Mouse (Mus musculus) left cerebral cortex, postnatal 14 days (tissue): Measurements from ENCODE around the gene Dpp3. TPM values are rescaled to one million over a fixed set of nuclear protein-coding genes. Genes with fewer than 3 reads are reported as not detected.
A peak's percentile ranks its signal among the peaks of the same experiment; 100 is the strongest.
"Not testable (repeated sequence)": the region's sequence is repeated elsewhere in the genome, so short reads cannot be mapped to it uniquely, and the experiment has no call there.

Experiments used
- DNase-seq, 2 experiments: peaks; one replicate each; pipeline ENCODE4 v3.0.0; 2021 to 2022; ENCODE audit warnings: low spot score in 2 of 2, mixed read lengths in 1 of 2
- intact Hi-C: fragments of 180-260 bp; cut with DNase I; formaldehyde crosslinking; loops from one replicate; pipeline ENCODE4 v1.15.1; 2025
- total RNA-seq, 2 experiments: library from RNA; stranded (reverse); gene quantifications; 2 replicates each; pipeline ENCODE4 v1.2.3; 2021

Gene Dpp3
- total RNA-seq, 2 experiments from 2014 or later = 56.2 to 60.4 TPM

DNA sequence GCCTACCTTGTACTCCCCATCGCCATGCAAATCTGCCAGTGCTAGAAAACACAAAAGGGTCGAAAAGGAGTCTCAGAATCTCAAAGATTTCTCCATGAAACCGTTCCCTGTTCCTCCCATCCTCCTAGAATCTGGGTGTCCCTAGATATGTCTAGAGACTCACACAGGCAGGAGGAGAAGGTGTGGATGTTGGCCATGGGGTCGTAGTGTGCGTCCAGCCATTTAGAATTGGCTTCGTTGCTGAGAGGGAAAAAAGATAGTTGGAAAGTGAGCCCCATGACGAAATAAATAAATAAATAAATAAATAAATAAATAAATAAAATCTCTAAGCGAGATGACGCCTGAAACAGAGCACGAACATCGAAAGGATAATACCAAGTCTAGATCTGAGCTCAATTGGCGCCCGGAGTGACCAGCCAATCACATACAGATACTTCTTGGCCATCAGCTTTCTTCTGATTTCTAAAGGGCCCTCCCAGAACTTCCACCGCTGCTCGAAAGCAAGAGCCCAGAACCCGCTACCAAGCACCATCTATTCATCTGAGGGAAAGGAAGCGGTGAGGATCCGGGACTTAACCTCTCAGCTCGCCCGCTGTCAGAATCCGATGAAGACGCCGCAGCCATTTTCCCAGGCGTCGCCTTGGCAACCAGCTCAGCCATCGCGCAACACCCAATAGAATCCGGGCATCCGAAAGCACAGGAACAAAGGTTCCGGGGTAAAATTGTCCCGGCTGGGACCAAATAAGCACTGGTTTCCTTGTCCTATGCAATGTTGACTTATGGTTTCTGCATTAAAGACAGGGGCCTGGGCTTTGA, 21.9 kb downstream of the Dpp3 start, which contains the start of gene Bbs1:
Gene Bbs1 (minus strand): TSS at position 650 of the 816 bp plus-strand sequence.
- intact Hi-C loops = loop anchor here (10.0 kb wide), 1 partner anchor 281 kb away; the partner anchor contains the start of gene Rce1
- peak; percentile 84 to 88 for DNase-seq

DNA sequence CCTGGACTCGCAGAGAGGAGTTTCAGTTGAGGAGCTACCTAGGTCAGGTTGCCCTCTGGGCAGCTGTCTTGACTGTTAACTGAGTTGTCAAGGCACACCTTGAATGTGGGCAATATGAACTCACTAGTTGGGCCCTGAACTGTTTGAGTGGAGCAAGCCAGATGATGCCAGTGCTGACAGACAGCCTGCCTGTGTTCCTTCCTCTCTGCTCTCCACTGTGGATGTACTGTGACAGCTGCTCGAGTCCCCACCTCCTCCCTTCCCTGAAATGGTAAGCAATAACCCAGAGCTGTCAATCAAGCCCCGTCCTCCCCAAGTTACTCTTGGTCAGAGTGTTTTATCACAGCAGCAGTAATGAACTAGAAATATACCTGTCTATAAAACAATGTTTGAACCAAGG, 28.2 kb downstream of the Dpp3 start:
- intact Hi-C loops = loop anchor here (10.0 kb wide), 1 partner anchor 275 kb away; the partner anchor contains the start of gene Rce1
- no peak for DNase-seq

DNA sequence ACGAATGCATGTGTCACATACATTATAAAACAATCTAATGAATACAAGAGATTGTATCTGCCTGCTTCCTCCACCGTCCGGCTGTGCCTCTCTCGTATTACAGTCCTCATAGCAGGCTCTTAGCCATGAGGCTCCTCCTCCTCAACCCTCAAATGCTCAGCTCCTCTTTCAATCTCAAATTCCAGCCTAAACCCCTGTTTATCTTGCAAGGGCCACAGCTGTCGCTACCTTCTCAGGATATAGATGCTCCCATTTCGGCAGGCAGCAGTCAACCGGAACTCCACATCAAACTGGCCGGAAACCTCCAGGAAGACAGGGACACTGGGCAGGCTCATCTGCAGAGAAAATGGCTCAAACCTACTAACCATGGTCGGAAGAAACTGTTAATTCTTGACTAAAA, 29.1 kb downstream of the Dpp3 start:
- intact Hi-C loops = no loop called here
- DNase-seq = no peak

DNA sequence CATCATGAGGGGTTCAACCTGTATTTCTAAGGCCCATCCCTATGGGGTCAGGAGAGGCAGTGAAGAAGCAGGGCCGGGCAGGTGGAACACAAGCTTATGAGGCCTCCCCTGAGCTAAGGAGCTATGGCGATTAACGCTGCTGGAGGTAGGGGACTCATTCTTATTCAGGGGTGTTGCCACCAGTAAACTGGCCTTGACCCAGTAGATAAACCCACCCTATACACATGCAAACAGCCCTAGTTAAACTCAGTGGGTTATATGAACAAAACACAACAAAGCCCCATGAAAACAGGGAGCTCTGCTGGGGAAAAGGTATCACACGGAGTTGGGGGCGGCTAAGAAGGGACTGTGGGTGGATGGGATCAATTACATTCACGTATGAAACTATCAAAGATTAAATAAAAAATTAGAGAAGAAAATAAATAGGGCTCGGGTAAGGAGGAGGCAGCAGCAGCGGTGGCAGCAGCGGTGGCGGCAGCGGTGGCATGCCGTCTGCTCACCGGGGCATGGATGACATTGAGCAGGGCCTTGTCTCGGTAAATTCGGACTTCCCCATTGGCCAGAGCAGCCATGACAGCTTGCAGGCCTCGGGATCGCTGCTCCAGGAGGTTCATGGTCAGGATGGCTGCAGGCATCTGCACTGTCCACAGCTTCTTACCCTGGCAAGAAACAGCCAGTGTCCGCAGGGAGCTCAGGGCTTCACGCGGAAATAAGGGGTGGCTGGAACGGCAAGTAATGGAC, 31.1 kb downstream of the Dpp3 start:
- intact Hi-C loops = no loop called here
- DNase-seq = no peak

DNA sequence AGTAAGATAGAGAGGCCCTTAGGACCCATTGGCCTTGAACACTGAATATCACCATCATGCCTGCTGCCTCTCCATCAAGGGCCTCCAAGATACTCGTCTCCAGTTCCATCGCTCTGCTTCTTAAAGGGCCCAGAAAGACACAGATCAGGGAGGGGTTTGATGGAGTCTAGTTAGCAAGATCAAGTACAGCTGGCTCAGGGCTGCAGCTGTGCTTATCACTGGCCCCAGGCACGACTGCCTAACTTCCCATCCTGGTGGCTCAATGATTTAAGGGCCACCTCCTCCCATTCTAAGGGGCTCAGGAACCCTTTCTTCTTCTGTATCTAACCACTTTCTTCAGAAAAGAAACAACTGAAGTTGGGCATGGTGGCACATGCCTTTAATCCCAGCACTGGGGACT, 36.3 kb downstream of the Dpp3 start:
- intact Hi-C loops = no loop called here
- no peak for DNase-seq

DNA sequence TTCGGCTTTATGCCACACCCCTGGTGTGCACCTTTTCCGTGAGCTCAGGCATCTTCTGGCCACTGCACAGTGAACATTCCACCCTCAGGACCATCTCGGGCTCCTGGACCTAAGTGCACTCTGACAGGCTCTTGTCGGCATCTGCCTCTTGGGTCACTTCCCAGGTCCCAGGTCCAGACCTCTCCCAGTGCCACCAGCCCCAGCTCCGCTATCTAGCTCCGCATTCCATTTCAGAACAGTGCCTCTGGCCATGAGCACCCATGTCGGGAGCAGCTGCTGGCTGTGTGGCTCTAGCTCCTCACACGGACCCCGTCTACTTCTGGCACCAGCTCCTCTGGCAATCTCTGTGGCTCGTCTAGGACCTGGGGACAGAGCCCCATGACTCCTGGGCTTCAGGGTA, 38.3 kb downstream of the Dpp3 start:
- intact Hi-C loops = no loop called here
- no peak for DNase-seq

DNA sequence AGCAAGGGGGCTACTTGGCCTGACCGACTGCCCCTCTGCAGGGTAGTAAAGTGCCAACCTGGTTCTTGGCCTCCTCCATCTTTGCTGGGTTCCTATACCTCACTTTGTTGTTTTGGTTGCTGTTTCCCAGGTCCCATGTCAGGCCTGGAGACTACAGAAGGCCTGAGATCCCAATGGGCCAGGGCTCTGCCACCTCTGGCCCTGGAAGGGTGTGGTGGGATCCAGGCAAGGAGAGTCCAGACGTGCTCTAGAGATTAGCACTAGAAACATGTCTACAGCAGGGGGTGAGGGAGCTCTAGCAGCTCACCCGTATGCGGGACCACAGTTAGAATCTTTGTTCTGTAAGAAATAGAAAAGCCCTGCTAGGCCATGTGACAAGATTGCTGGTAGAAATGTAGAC, 44.1 kb downstream of the Dpp3 start:
- DNase-seq = no peak

DNA sequence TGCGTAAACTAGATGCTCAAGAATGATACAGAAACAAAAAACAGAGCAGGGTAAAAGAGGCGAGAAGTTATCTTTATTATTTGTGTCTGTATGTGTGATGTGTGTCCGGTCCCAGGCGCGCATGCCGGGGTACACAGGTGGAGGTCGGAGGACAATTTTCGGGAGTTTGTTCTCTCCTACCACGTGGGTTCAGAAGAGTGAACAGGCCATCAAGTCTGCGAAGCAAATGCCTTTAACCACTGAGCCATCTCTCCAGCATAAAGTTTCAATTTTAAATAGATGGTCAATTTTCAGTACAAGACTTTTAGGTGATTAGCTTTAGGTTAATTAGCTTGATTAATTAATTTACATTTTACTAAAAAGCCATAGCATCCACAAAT, 48.8 kb downstream of the Dpp3 start:
- DNase-seq = no peak
- intact Hi-C loops = no loop called here

More for the DNA sequence above, 44.1 kb downstream of the Dpp3 start:
- intact Hi-C loops = no loop called here

DNA sequence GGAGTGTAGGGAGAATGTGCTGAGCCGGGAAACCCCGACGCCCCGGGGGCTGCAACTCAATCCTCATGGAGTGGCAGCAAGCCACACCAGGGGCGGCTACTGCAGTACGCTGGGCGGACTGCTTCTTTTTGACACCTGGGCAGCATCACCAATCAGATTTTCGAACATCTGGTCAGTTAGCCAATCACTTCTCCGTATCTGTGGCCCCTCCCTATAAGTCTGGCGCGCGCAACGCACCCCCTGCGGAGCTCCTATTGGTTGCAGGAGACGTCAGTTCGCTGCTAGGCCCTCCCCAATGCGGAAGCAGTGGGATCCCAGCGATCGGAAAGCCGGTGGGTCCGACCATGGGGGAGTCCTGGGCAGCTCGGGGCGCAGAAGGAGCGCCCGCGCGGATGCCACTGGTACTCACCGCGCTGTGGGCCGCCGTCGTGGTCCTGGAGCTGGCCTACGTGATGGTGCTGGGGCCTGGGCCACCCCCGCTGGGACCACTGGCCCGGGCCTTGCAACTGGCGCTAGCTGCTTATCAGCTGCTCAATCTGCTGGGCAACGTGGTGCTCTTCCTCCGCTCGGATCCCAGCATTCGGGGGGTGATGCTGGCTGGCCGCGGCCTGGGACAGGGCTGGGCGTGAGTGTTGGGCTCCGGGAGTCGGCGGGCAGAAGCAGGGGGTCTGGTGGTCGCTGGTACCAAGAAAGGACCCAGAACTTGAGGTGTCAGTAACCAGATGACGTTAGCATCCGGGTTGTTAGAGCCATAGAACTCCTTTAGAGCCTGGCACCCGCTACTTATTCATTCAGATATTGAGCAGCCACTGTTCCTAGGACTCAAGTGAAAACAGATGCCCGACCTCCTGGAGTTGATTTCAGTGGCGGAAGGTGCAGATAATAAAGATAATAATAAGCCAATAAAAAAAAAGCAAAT, 49.4 kb downstream of the Dpp3 start, which contains the start of gene Zdhhc24:
Gene Zdhhc24 (plus strand): TSS at position 264 of the 919 bp plus-strand sequence.
- peak; percentile 96 to 97 for DNase-seq
- intact Hi-C loops = no loop called here

DNA sequence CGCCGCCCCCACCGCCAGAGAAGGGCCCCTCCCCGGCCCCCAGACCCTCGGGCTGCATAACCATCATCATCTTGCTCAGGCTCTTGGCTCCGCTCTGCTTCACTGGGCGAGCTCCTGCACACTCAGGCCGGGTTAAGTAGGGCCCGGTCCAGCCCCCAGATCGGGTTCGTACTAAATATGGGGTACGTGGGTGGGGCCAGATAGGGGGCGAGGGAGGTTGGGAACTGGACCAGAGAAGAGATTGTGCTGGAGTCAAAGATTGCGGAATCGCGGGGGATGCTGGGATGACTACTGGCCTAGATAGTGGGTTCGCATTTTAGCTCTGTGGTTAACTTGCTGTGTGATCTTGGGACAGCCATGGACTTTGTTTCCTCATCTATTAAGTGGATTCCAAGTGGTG, 50.3 kb downstream of the Dpp3 start, which contains the start of gene Actn3:
Gene Actn3 (minus strand): TSS at position 125 of the 400 bp plus-strand sequence.
- DNase-seq = no peak
- intact Hi-C loops = no loop called here

DNA sequence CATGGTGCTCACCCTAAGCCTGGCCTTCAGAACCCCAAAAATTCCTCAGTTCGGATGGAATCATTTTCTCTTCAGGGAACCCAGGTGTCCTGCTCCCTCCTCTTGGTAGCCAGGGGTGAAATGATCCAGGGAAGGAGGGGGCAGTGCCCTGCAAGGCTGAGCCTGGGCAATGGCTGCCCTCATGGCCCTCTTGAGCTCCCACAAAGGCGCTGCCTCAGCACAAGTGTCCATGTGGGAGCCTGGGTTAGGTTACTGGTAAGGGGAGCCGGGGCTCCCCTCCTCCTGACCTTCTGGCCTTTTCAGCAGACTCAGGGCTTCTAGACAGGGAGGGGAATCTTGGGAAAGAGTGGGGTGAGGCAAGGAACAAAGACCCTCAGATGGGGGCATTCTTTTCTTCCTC, 51.3 kb downstream of the Dpp3 start:
- intact Hi-C loops = no loop called here

DNA sequence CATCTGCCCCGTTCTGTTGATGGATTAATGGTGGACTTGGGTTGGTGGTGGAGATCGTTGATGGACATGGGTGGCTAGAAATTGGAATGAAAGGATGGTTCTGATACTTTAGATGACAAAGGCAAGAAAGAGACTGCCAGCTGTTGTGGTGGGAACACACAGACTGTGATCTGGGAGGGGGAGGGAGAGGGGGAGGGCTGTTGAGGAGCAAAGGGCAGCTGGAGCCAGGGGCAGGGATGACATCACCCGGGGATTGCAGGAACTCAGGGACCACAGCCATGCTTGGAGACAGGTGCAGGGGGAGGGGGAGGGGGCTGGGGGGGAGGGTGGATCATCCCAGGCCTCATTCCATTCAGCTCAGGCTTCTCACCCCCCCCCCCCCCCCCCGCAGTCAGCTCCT, 51.8 kb downstream of the Dpp3 start:
- DNase-seq = no peak
- intact Hi-C loops = no loop called here

More for the DNA sequence above, 51.3 kb downstream of the Dpp3 start:
- DNase-seq = no peak

DNA sequence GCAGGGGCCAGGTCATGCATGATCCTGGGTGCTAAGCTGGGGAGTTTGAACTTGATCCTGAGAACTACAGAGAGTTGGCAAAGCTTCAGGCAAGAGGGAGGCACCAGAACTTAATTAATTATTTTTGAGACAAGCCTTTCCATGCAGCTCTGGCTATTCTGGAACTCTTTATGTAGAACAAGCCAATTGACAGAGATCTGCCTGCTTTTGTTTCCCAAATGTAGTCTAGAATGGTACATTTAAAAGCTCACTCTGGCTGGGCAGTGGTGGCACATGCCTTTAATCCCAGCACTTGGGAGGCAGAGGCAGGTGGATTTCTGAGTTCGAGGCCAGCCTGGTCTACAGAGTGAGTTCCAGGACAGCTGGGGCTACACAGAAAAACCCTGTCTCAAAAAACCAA, 53.5 kb downstream of the Dpp3 start:
- intact Hi-C loops, DNase-seq: not testable (repeated sequence)

DNA sequence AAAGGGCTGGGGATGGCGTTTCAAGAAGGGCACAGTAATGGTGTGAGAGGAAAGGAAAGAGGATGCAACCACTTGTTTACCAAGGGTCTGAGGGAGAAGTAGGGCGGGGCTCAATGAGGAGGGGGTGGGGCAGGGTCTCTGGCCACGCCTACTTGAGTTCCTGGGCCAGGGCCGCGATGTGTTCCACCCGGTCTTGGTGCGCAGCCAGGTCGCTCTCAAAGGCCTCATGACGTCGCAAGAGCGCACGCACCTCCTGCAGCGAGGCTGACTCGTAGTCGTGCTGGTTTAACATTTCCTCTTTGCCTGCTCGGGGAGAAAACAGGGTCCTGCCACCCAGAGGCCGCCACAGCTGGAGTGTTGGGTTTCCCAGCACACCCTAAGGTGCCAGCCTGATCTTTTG, 62.9 kb downstream of the Dpp3 start:
- intact Hi-C loops = no loop called here
- DNase-seq = no peak

DNA sequence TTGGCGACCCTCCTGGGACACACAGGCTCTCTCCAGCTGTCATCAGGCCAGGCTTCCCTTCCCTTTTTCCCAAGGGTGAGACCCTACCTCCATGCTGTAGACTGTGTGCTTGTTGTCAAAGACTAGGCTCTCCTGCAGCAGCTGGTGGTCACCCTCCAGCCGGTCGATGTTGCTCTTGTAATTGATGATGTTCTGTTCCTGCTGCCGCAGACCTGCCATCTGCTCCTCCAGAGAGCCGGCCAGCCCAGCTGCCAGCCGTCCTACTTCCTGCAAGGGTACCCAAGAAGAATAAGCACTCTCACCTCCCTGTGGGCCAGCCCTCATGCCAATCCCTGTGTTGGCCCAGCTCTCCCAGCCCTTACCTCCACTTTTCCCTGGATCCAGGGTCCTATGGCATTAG, 65.0 kb downstream of the Dpp3 start:
- DNase-seq = no peak
- intact Hi-C loops = no loop called here

DNA sequence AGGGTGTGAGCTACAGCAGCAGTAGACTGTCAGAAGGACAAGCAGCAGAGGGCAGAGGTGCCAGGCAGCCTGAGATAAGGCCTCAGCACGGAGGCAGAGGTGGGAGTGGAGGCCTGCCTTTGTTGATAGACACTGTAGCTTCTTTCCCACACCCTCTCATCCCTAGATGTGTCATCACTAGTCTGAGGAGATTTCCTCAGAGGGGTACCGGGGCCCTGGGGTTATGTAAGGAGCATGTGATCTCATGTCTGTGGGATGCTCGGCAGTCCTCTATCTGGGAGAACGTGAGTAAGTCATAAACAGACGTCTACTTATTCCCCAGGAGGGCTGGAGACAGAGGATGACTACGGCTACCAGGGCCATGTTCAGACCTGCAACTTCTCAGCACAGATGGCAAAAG, 69.0 kb downstream of the Dpp3 start:
- intact Hi-C loops = no loop called here
- no peak for DNase-seq
